Mouse (Mus musculus): ENCODE data around the gene Plac9a. TPM values are rescaled to one million over a fixed set of nuclear protein-coding genes. Genes with fewer than 3 reads are reported as not detected.

Gene Plac9a
- 0.75 and 0.86 TPM in 2 replicates for polyA plus RNA-seq (2012; rRNA removed)

DNA sequence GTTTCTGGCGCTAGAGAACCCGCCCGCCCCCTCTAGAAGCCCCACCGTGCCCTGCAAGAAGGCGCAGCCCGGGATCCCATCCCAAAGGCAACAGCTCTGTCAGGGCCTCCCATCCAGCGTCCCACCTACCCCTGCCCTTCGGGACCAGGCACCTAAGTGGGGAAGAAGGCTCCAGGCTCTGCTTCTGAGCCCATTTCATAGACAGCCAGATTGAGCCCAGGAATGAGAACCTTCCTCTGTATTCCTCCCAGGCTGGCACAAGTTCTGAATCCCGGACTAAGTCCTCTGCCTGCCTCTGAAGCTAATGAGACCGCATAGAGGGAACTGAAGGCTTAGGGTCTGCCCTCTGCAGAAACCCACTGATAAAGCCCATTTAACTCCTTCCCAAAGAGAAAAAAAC lies at the start of gene Plac9a:
Gene Plac9a, minus strand, starts transcription at position 101 of the 400 bp plus-strand sequence.

DNA sequence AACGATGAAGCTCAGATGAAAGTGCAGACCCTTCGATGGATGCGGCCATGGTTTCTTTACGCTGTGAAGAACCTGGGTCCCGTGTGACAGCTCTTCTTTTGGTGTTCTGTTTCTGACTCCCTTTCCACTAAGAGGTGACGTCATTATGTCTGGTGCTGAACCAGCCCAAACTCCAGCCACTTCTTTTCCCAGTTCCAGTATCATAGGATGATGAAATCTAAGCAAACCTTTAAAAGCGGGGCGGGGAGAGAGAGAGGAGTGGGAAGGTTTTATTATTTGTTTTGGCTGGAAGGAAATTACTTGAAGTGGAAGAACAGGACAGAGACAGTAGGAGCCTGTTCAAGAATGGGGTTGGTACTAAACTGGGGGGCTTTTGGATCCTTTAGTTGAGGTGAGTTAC lies 35.1 kb upstream of the Plac9a start, which contains the start of gene Cphx1:
Gene Cphx1, plus strand, starts transcription at position 301 of the 400 bp plus-strand sequence.

DNA sequence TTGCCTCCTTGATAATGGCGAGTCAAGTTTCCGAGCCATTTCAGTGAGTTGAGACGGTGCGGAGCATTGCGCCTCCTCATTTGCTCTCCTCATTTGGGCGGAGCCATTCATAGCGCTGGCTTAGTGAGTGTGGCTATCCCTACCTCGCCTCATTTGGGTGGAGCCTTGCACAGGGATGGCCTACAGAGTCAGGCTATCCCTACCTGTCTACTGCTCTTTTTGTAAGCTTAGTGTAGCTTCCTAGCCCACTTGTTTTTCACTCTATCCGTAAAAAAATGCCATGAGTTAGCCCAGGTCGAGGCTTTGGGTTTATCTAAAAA lies 24.6 kb upstream of the Plac9a start, which contains the start of gene Tmem254a:
Gene Tmem254a, minus strand, starts transcription at position 111 of the 320 bp plus-strand sequence.

DNA sequence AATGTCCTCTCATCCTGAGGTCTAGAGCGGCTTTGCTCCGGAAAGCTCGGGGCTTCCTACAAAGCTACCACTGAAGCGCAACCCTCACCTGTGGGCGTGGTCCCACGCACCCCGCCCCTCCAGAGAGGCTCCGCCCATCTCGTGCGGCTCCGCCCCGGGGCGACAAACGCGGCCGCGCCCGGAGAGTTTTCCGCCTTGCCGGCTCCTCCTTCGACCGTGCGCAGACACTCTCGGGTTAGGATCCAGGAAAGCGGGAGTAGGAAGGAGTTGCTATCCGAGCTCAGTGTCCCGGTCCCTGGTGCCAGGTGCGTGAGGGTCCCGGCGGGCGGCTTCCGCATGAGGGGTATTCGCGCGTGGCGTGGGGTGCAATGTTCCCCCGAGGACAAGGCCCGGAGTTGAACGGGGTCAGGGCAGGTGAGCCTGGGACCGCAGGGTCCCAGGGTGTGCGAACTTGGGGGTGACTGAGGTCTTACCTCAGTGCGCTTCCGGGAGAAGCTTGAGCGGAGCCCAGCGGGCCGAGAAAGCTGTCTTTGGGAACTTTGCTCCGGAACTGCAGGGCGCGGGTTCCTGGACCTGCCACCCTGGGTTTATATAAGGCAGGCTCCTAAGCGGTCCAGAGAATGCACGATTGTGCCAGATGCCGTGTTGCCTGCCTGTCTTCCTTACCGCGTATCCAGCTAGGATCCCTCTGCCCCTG lies 60.8 kb downstream of the Plac9a start, which contains the start of gene Anxa11:
Gene Anxa11, plus strand, starts transcription at position 166 of the 697 bp plus-strand sequence.

Other genes starting within 250 kb of the Plac9a start
- gene Ppif, start 208.9 kb downstream of the Plac9a start, polyA plus RNA-seq (2012; rRNA removed) = 63.5 and 83.0 TPM in 2 replicates
- 57.0 and 57.4 TPM in 2 replicates for gene Zcchc24, start 134.1 kb downstream of the Plac9a start, polyA plus RNA-seq (2012; rRNA removed)
- 78.1 and 96.6 TPM in 2 replicates for gene Anxa11, start 60.9 kb downstream of the Plac9a start, polyA plus RNA-seq (2012; rRNA removed)
- gene Tmem254a, start 24.6 kb upstream of the Plac9a start, polyA plus RNA-seq (2012; rRNA removed) = 8.9 and 19.2 TPM in 2 replicates
- gene Cphx1, start 35.2 kb upstream of the Plac9a start, polyA plus RNA-seq (2012; rRNA removed) = 0.87 and 1.5 TPM in 2 replicates
- gene Duxbl1, start 75.5 kb upstream of the Plac9a start, polyA plus RNA-seq (2012; rRNA removed) = 1.4 and 1.9 TPM in 2 replicates
- gene Gm9780, start 139.6 kb upstream of the Plac9a start, polyA plus RNA-seq (2012; rRNA removed) = 308 and 340 TPM in 2 replicates
- 57.5 and 59.1 TPM in 2 replicates for gene Tmem254c, start 164.3 kb upstream of the Plac9a start, polyA plus RNA-seq (2012; rRNA removed)
- gene Cphx2, start 178.4 kb upstream of the Plac9a start, polyA plus RNA-seq (2012; rRNA removed) = not detected in 2 replicates
- 0.25 TPM in 1 of 2 replicates, not detected in the other for gene Cphx3, start 179.2 kb upstream of the Plac9a start, polyA plus RNA-seq (2012; rRNA removed)
- 1.2 and 1.4 TPM in 2 replicates for gene Duxbl2, start 215.2 kb upstream of the Plac9a start, polyA plus RNA-seq (2012; rRNA removed)

All from ovary, adult 2 months (tissue).